Mouse (Mus musculus) cerebellum, adult 9-10 months (tissue): ENCODE data around the gene Tbc1d1.
A peak's percentile ranks its signal among the peaks of the same experiment; 100 is the strongest.

Source experiments
- DNase-seq: peaks from one replicate; pipeline ENCODE4 v3.0.0; 2022

The Tbc1d1 gene

GRCm38 (mm10) chr5:64207800-64208199 is 51.7 kb downstream of the Tbc1d1 start:
- no peak for DNase-seq

- DNase-seq, result no peak
These were observed 54.7 kb downstream of the Tbc1d1 start for GRCm38 (mm10) chr5:64210817-64211216.

GRCm38 (mm10) chr5:64211284-64211683 is 55.2 kb downstream of the Tbc1d1 start:
- no peak for DNase-seq

- DNase-seq, result no peak
These were observed 56.1 kb downstream of the Tbc1d1 start for GRCm38 (mm10) chr5:64212206-64212605.

- no peak for DNase-seq
These were observed 56.5 kb downstream of the Tbc1d1 start for GRCm38 (mm10) chr5:64212619-64213018.

GRCm38 (mm10) chr5:64215806-64216205 is 59.7 kb downstream of the Tbc1d1 start:
- no peak for DNase-seq

- no peak for DNase-seq
These were observed 60.2 kb downstream of the Tbc1d1 start for GRCm38 (mm10) chr5:64216326-64216725.

GRCm38 (mm10) chr5:64217256-64217655 is 61.2 kb downstream of the Tbc1d1 start:
- no peak for DNase-seq

GRCm38 (mm10) chr5:64217816-64218602 is 61.9 kb downstream of the Tbc1d1 start:
- DNase-seq, result no peak

GRCm38 (mm10) chr5:64218603-64218999 is 62.5 kb downstream of the Tbc1d1 start:
- no peak for DNase-seq

GRCm38 (mm10) chr5:64220776-64221175 is 64.7 kb downstream of the Tbc1d1 start:
- no peak for DNase-seq

GRCm38 (mm10) chr5:64224735-64225425 is 68.8 kb downstream of the Tbc1d1 start:
- DNase-seq, result no peak

GRCm38 (mm10) chr5:64228252-64228651 is 72.1 kb downstream of the Tbc1d1 start:
- no peak for DNase-seq

GRCm38 (mm10) chr5:64229336-64229866 is 73.3 kb downstream of the Tbc1d1 start:
- no peak for DNase-seq

GRCm38 (mm10) chr5:64230061-64230466 is 74.0 kb downstream of the Tbc1d1 start:
- peak; percentile 51 for DNase-seq

GRCm38 (mm10) chr5:64230507-64231041 is 74.5 kb downstream of the Tbc1d1 start:
- DNase-seq, result no peak

- DNase-seq, result no peak
These were observed 76.8 kb downstream of the Tbc1d1 start for GRCm38 (mm10) chr5:64232872-64233271.

GRCm38 (mm10) chr5:64234269-64234985 is 78.3 kb downstream of the Tbc1d1 start:
- no peak for DNase-seq

GRCm38 (mm10) chr5:64235250-64235649 is 79.1 kb downstream of the Tbc1d1 start:
- no peak for DNase-seq

GRCm38 (mm10) chr5:64236561-64236960 is 80.5 kb downstream of the Tbc1d1 start:
- DNase-seq, result no peak

- no peak for DNase-seq
These were observed 81.2 kb downstream of the Tbc1d1 start for GRCm38 (mm10) chr5:64237263-64237662.

- no peak for DNase-seq
These were observed 81.6 kb downstream of the Tbc1d1 start for GRCm38 (mm10) chr5:64237693-64238092.
